Mouse (Mus musculus) layer of hippocampus, postnatal 36 days (tissue): ENCODE measurements around the gene Kdsr. TPM values are rescaled to one million over a fixed set of nuclear protein-coding genes. Genes with fewer than 3 reads are reported as not detected.

Source experiments
- DNase-seq, 2 experiments: peaks; one replicate each; pipeline ENCODE4 v3.0.0; 2022
- total RNA-seq, 2 experiments: library from RNA; stranded (reverse); gene quantifications; 2 replicates each; pipeline ENCODE4 v1.2.3; 2021

Gene Kdsr
- 10 to 100 TPM; 23.6 to 23.9 TPM for total RNA-seq

DNA sequence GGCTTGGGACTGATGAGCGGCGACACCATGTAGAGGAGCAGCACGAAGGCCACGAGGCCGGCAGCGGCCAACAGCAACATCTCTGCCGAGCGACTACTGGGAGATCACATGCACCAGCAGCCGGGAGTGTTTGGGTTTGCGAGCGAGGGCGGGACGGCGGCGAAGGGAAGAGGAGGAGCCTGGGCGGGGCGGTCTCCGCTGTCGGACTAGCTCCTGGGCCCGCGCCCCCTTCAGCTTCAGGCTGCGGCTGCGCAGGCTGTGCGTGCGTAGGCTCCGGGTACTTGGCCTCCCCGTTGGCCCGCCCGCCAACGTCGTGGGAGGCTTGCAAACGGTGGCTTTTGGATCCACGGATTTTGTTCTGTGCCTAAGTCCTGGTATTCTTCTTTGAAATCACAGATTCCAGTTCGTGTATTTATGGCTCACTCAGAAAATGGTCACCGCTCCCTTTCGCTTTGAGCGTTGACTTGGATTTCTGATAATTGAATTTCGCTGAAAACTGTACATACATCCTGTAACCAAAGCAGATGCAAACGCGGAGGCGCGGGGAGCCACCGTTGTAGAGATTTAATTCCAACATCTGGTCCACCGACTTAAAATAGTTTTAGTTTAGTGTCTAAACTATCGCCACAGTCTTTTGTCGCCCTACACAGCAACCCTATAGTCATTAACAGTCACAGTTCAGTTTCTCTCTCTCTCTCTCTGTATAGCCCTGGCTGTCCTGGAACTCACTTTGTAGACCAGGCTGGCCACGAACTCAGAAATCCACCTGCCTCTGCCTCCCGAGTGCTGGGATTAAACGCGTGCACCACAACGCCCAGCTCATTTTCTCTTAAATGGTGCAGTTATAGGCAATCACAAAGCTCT lies at the start of gene Kdsr:
Gene Kdsr (minus strand): TSS at position 156 of the 864 bp plus-strand sequence.
- peak; percentile 97 for DNase-seq

DNA sequence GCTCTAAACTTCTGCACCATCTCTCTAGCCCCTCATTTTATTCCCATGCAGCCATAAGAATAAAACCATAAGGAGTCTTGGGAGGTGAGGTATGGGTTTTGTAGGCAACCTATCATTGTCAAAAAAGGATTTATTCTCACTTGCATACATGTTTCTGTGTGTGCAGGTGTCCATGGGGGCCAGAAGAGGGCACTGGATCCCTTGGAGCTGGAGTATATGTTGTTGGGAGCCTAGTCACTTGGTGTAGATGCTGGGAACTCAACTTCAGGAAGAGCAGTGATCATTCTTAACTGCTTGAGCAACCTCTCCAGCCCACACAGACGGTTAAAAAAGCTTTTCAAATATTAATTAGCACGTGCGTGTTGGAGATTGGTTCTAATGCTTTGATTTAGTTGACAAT lies 40.4 kb upstream of the Kdsr start:
- DNase-seq, result no peak

DNA sequence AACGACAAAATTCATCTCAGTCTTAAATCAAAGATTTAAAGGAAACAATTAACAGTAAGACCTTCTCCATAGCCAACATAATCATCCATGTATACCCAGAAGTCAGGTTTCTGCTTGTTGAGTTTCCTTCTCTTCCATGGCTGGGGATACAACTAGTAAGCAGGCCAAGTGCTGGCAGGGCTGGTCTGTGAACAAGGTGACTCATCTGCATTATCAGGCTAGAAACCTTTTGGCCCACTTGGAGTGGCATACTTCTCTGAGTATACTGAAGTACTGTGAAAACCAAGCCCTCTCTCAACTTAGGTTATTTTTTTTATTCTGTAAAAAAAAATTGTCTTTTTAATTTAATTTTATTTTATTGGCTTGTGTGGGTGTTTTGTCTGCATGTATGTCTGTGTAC lies 39.9 kb upstream of the Kdsr start:
- no peak for DNase-seq

DNA sequence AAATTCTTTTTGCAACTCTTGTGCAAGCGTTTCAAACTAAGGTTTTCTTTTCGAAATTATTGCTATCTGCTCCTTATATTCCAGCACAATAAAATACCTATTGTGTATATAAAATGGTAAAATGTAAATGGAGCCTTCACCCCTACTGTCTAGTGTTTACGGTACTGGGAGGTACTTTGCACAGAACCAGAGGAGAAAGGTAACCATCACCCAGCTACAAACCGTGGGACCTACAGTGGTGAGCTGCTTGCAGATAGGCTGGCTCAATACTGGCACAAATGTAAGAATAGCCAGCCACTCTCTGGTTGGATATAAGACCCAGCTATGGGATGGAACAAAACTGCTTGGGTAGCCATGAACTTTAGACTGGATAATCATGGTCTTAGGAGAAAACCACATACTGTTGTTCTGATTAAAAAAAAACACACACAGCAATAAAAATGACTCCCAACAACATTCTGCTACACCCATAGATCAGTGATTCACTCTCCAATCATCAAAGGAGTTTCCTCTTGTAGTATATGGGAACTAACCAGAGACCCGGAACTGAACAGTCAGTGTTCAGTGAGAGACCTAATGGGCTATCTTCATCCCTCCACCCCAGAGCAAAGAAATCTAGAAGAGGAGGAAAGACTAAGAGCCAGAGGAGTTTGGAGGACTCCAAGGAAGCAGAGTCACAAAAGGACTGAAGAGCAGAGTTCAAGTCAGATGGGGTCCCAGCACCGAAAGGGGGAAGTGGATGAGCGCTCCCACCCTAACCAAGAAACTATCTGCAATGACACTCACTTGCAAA lies 37.7 kb upstream of the Kdsr start:
- no peak for DNase-seq

DNA sequence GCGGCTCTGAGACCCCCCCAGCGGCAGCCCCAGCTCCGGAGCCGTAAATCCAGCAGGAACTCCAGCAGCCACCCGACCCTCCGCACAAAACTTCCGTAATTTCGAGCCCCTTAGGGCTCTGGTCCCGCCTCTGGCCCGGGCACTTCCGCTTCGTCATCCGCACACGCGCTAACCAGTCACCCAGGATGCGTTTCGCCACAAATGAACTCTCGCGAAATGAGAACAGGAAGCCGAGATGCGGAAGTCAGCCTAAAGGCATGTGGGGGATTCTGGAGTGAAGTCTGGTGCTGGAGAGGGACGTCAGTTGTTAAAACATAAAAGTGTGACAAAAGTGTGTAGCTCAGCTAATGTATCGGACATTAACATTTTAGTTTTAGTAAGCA lies 37.0 kb upstream of the Kdsr start, which contains the start of gene Vps4b:
Gene Vps4b (minus strand): TSS at position 187 of the 383 bp plus-strand sequence.
- peak; percentile 91 to 93 for DNase-seq

DNA sequence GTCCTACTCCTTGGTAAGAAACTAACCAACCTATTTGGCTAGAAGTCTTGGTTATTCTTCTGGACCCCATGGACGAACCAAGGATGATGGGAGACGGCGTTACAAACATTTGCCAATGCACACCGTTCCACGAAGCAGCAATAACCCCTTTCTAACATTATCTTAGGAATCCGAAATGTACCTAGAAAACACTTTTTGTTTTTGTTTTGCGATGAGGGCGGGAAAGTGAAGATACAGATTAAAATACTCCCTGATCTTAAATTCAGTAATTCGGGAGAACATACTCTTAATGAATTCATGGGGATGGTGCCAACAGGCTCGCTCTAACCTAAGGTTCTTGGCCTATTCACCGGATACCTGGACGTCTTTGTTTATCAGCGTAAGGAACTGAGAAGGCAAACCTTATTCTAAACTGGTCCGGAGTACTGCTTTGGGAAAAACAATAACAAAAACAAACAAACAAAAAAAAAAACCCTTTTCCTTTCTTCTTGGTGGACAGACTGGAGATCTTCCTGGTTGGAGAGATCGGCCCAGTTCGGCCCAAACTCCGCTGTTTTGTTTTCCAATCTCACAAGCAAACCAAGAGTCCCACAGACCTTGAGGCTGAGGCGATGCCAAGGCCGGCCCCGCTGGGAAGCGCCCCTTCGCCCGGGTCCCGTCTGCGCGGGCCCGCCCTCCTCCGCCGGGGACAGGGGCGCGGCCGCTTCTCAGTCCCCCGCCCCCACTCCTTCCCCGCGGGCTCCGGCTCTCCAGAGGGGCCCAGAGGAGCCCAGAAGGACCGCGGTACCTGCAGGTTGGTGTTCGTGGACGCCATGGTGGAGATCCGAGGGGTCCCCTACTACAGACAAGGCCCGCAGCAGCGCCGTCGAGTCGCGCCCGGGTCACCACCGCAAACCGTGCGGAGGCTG lies 36.4 kb upstream of the Kdsr start:
- no peak for DNase-seq

DNA sequence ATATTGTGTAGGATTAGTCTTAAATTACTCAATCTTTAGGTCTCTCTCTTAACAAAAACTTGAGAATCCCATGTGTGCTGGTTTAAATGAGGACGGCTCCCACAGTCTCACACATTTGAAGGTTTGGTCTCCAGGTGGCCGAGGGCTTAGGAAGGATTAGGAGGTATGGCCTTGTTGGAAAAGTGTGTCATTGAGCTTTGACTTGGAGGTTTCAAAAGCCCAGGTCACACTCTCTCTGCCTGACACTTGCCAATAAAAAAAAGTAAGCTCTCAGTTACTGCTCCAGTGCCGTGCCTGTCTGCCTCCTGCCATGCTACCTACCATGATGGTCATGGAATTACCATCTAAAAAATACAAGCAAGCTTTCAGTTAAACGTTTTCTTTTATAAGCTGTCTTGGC lies 15.4 kb upstream of the Kdsr start:
- no peak for DNase-seq

DNA sequence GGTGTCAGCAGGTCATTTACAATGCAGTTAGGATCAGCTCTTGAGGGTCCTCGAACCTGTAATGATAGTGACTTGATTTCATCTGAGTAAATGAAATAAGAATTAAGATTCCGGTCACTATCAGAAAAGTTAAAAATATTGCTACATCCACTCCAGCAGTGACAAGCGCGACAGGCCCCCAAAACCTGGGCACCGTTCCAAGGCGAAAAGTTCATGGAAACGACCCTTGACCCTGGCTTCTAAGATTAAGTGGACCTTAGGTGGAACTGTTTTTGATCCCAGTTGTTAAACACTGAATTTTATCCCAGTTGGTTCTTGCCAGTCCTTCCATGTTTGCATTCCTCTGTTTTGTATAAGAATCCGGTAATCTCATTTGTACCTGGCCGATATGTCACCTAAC lies 14.6 kb upstream of the Kdsr start:
- DNase-seq, result no peak

DNA sequence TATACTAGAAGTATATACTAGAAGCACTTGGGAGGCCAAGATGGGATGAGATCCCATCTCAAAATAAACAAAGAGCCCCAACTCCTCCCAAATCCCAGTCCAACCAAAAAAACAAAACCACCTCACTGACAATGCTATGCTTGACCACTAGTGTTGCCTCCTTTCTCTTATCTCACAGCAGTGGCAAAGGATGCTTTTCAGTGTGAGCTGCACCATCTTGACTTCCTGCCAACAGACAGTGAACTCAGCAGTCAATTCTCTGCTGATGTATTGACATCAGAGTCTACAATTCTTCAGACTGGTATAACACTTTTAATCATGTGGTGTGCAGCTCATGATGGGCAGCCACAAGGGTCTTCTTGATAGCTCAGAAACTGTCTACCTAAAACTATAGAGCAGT lies 9.2 kb upstream of the Kdsr start:
- no peak for DNase-seq

DNA sequence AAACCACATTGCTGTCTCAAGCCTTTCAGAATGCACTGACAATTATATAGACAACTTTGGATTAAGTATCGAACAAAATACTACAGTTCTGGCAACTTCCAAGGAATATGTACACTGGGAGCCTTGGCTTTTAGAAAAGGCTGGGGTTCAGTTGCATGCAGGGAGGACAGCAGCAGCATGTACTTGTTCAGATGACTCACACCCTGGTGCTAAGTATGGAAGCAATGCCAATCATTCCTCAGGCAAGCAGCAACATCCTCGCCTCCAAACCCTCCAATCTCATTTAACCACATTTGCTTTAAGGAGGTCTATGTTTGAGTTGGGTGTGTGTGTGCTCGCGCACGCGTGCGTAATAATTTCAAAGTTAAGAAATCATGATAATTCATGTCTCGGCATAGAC lies 6.2 kb upstream of the Kdsr start:
- DNase-seq, result no peak

DNA sequence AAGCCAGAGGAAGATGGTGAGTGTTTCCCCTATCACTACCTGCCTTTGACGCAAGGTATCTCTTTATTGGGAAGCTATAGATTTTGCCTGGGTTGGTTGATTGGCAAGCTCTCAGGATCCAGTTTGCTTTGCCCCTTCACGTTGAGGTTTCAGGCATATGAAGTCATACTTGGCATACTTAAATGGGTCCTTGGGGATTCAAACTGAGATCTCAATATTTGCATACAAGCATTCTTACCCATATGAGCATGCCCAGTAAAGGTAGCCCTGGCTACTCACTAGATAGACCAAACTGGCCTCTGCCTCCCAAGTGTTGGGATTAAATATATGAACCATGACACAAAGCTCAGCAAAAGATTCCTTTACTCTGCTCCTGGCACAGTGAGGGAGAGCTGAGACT lies 5.3 kb upstream of the Kdsr start:
- DNase-seq, result no peak

DNA sequence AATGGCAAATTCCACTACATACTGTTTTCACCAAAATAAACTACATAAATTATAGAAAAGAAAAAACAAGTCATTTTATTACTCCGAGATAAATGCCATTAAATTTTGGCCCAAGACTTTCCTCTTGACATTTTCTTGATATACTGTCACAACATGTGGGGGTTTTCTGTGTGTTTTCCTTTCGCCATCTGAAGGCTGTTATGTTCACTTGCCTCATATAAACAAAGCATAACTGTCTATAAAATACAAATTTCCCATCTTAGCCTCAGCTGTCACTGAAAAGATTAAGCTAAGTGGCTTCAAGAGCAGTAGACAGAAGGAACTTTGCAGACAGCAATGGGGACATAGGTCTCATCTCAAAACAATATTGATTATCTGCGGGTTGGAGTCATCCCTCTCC lies 4.8 kb upstream of the Kdsr start:
- DNase-seq, result no peak

DNA sequence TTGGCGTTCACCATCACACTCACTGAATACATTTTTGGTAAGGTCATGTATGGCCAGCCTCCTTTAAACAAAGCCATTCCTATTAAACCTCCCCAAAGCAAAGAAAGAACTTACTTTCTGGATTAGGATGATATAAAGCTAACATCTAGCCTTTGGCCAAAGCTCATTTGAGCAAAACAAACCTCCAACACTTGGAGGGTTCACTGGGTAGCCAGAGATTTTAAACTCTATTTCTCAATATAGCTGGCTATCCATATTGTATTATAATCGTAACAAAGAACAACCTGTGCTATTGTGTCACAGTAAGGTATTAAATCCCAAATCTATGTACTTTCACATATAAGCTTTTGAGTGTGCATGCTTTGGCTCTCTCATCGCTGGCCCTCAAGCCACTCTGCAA lies 1.2 kb upstream of the Kdsr start:
- no peak for DNase-seq

DNA sequence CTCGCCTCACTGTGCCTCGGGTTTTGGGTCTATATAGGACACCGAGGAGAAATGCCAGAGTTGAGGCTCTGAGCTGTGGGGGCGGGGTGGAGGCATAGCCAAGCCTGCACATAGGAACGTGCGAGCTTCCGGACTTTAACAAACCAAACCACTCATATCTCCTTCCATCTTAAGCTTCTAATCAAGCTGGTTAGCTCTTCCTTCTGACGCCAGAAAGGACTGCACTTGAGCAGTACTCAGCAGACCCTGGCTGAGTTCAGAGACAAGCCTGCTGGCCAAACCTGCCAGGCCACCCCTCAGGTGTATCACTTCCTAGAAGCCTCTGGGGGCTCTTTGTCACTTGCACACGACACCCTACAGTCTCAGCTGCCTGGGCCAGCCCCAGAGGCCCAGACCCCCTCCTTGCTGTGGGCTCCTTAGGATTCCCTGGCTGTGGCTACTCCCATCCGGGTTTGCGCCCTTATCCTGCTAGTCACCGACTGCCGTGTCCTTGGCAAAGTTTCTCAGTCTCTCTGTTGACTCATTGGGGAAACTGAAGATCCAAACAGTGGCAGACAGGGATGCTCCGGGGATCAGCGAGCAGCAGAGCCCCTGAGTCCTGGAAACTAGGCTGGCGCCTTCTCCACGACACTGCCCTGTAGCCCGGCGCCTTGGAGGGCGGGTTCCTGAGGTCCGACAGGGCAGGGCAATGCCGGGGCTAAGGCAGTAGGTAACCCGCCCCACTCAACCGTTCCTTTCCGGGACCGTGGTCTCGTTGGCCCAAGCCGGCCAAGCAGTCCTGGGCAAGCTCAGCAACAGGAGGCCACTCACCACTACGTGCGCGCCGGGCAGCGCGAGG lies 574 bp downstream of the Kdsr start:
- peak in 1 of 2 experiments; percentile 16 for DNase-seq

DNA sequence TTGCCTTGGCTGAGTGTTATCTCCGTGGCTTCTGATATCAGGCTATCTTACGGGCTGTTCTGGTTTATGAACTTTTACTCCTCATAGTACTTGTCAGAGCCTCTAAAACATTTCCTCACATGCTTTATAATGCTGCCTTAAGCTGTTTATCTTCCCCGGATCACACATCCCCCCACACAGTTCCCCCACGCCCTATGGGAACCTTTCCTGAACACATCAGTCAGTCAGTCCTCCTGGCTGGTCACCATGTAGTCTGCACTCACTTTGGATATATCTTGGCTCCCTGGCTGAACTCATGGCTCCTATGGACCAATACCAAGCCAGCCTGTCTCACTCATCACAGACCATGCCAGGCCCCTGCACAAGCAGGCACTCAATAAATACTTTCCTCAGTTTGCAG lies 2.9 kb downstream of the Kdsr start:
- no peak for DNase-seq

DNA sequence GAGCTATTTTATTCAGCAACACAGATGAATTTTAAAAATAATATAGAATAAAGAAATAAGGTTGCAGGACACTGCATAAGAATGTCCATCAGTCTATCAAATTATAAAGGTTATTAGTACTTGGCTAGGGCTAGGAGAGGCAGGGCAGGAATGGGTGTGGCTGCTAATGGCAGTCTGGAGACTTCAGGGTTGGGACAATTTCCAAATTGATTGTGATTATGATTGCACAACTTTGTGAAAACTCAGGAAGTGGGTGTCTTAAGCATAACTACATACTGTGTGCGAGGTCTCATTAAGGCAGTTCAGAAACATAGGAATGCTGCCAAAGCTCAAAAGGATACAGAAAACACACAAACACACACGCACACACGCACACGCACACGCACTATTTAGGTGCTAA lies 7.5 kb downstream of the Kdsr start:
- DNase-seq, result no peak

DNA sequence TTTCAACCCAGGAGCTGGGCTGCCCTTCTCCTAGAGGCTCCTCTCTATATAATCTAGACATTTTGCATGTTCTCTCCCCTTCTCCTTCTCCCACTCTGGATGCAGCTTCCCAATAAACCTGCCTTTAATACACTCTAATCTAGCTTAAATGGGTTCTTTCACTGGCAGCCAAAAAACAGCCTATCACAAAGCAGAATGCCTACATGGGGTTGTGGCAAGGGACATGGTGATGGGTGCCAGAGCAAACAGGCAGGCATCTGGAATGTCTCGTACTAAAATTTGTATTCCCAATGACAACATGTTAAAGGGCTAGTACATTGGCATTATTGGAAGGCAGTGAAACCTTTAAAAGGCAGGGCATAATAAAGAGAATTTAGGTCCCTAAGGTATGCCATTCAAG lies 8.9 kb downstream of the Kdsr start:
- DNase-seq, result no peak

DNA sequence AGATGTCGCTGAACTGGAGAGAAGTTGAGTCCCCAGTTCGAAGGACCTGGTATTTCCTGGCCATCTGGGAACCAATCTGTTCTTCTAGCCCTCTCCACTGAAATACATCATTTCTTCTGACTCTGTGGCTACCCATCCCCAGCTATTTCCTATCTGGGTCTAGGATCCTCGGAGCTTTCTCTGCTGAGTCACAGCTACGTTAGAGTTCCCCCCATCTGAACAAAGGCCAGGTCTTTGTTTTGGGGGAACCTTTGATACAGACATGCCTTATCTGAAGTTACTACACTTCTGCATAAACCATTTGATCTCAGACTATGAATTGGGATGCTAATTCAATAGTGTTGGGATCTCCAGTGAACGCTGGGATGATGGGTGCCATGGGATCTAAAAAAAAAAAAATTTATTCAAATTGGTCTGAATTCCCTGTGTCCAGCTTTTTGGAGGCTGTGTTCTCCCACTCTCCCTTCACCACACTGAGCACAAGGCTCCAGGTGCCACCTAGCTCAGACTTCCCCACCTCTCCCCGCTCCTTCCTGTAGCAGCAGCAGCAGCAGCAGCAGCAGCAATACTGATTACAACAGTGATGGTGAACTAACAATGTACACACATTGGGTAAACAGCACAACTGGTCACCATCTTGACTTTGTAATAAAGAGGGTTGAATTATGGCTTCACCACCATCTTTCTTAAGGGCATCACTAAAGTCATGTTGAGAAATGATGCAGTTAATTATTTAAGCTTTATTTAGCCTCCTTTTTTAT lies 10.8 kb downstream of the Kdsr start:
- no peak for DNase-seq

DNA sequence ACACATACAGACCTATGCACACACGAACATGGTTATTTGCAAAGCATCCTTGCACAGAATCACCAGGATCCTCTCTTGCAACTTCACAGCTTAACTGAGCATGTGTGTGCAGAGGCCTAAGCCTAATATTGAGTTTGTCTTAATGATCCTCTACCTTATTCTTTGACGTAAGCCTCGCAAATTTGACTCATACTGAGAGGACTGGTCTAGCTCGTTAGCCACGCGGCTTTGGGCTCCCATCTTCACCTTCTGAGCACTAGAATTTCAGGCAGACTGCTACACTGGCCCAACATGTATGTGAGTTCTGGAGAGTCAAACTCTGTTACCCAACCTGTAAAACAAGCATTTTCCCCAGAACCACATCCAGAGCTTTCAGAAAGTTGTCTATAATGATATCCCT lies 16.5 kb downstream of the Kdsr start:
- DNase-seq, result no peak

DNA sequence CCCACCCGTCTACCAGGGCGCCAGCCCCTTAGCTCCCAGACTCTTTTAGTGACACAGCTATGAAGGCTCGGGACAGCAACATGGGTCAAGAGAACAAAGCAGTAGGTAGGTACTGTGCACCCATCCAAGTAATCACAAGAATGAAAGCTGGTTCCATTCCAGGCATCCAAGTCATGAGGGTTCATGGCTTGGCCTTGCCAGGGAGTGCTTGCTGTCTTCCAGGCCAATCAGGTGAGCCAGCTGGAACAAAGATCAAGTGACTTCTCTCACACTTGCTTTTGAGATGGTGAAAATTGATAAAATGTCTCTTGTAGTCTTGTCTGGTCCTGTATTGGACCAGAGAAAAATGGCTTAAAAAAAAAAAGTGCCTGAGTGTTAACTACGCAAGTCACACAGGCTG lies 18.8 kb downstream of the Kdsr start:
- DNase-seq, result no peak

DNA sequence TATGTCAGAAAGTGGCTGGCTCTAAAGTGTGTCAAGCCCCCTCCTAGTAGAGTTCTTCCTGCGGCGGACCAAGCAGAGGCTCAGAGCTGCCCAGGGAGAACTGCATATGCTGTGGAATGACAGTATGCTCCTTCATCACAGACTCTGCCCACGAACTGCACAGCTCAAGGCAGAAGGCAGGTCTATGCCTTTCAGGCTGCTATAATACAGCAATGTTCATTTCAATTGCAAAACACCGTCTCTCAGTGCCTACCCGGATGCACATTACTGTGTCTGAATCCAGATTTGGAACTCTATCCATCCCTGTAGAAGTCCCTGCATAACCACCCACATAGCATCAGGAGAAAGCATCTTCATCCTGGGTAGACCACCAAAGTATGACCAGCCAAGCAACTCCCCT lies 19.7 kb downstream of the Kdsr start:
- DNase-seq, result no peak
